Mouse (Mus musculus): ENCODE data around the gene Olfr1392. TPM values are rescaled to one million over a fixed set of nuclear protein-coding genes. Genes with fewer than 3 reads are reported as not detected.
"Not testable (repeated sequence)": the region's sequence is repeated elsewhere in the genome, so short reads cannot be mapped to it uniquely, and the experiment has no call there.

Olfr1392 gene
- polyA plus RNA-seq, 1 experiment from 2014 or later = not detected

- H3K36me3 ChIP-seq = peaks cover 4% of the 10 kb centered on the region; the same call in 1 of the 2 replicates
- DNase-seq = no peak
- no peak overlapping the region for H3K9ac ChIP-seq
- ATAC-seq (ENCODE audit: low read depth) = no peak
- H3K4me3 ChIP-seq (replicated peaks) = no peak overlapping the region
- H3K27ac ChIP-seq = no peak overlapping the region
- peaks cover 6% of the 10 kb centered on the region; the same call in 1 of the 2 replicates for H3K4me1 ChIP-seq (replicated peaks)
- 76% methylated on average over 9 of the region's 9 CpGs for whole genome bisulfite sequencing (ENCODE audit: insufficient replicate concordance)
- no peaks in the 10 kb centered on the region for H3K9me3 ChIP-seq (replicated peaks)
- H3K4me2 ChIP-seq = no peak overlapping the region
- H3K27me3 ChIP-seq = no peaks in the 10 kb centered on the region
These were observed 15.3 kb upstream of the Olfr1392 start for GRCm38 (mm10) chr11:49269761-49270160.

DNA sequence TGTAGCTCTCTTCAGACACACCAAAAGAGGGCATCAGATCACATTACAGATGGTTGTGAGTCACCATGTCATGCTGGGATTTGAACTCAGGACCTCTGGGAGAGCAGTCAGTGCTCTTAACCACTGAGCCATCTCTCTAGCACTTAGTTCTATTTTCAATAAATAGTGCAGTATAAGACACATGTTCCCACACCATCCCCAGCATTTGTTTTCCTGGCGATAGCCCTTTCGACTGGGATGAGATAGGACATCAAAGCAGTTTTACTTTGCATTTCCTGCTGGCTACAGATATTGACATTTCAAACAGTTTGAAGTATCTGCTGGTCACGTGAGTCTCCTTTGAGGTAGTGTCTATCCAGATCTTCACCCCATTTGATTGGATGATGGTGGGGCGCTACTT is 14.7 kb upstream of the Olfr1392 start:
- H3K4me3 ChIP-seq (replicated peaks) = no peak overlapping the region
- DNase-seq (no peak), ATAC-seq (ENCODE audit: low read depth) (no peak)
- H3K9ac ChIP-seq = no peak overlapping the region
- H3K9me3 ChIP-seq (replicated peaks) = no peaks in the 10 kb centered on the region
- H3K27ac ChIP-seq = no peak overlapping the region
- H3K27me3 ChIP-seq = no peaks in the 10 kb centered on the region
- 67% methylated on average over 4 of the region's 4 CpGs for WGBS (ENCODE audit: insufficient replicate concordance)
- peaks cover 6% of the 10 kb centered on the region; the same call in 1 of the 2 replicates for H3K4me1 ChIP-seq (replicated peaks)
- H3K36me3 ChIP-seq = no peaks in the 10 kb centered on the region
- H3K4me2 ChIP-seq = no peak overlapping the region

DNA sequence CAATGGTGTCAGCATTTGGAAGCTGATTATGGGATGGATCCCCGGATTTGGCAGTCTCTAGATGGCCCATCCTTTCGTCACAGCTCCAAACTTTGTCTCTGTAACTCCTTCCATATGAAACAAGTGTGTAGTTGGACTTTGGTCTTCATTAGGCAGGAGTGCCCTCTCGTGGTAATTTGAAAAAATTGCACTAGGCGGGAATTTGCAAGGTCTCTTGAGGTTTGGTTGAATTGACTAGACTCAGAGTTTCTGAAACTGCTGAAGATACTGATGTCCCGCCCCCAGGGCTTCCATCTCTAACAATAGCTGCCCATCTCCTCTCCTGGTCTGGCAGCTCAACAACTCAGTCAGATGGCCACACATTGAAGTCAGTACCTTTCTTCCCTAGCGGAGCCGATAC is 13.7 kb upstream of the Olfr1392 start:
- H3K27me3 ChIP-seq = no peaks in the 10 kb centered on the region
- WGBS (ENCODE audit: insufficient replicate concordance) = 30% methylated on average over 7 of the region's 7 CpGs
- H3K4me3 ChIP-seq (replicated peaks) = no peak overlapping the region
- H3K27ac ChIP-seq = no peak overlapping the region
- ATAC-seq (ENCODE audit: low read depth) = no peak
- DNase-seq = peak; percentile 18
- 0 out of 2 replicates have a peak, but pooled peaks cover under 1% of the 10 kb centered on the region for H3K4me1 ChIP-seq (replicated peaks)
- no peaks in the 10 kb centered on the region for H3K36me3 ChIP-seq
- H3K9me3 ChIP-seq (replicated peaks) = no peaks in the 10 kb centered on the region
- no peak overlapping the region for H3K4me2 ChIP-seq
- no peak overlapping the region for H3K9ac ChIP-seq

- ATAC-seq (ENCODE audit: low read depth) = no peak
- whole genome bisulfite sequencing (ENCODE audit: insufficient replicate concordance) = 67% methylated on average over 11 of the region's 11 CpGs
- Histone ChIP-seq H3K27ac (no peak overlapping the region), H3K36me3 (no peaks in the 10 kb centered on the region), H3K4me3 (replicated peaks) (no peak overlapping the region), H3K27me3 (no peaks in the 10 kb centered on the region), H3K4me1 (replicated peaks) (no peaks in the 10 kb centered on the region), H3K4me2 (no peak overlapping the region), H3K9me3 (replicated peaks) (no peaks in the 10 kb centered on the region), H3K9ac (no peak overlapping the region)
- DNase-seq = no peak
These were observed 11.1 kb upstream of the Olfr1392 start for GRCm38 (mm10) chr11:49273834-49274519.

DNA sequence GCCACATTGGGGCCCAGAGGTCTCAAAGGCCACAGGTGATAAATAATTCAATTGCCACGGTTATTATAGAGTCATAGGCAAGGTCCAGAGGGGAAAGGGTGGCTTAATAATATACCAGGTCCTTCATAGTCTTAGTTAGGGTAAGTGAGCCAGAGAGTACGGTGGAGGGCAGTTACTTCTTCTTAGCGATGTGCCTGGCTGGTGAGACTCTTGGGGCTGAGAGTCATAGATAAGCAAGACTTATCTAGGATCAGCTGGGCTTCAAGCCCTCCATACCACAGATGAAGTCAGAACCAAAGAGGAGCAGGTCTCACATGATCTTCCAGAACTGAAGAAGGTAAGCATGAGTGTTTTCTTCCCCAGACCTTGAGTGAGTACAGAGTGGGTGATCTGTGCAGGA is 6.9 kb upstream of the Olfr1392 start, which contains the start of gene Olfr1393:
Gene Olfr1393 (plus strand): TSS at position 83 of the 400 bp plus-strand sequence.
- ATAC-seq (ENCODE audit: low read depth) = no peak
- H3K27me3 ChIP-seq = no peaks in the 10 kb centered on the region
- no peaks in the 10 kb centered on the region for H3K4me1 ChIP-seq (replicated peaks)
- H3K4me2 ChIP-seq = no peak within 1 kb of the TSS
- no peak within 1 kb of the TSS for H3K27ac ChIP-seq
- H3K36me3 ChIP-seq = no peaks in the 10 kb centered on the region
- H3K4me3 ChIP-seq (replicated peaks) = no peak within 1 kb of the TSS
- no peaks in the 10 kb centered on the region for H3K9me3 ChIP-seq (replicated peaks)
- WGBS (ENCODE audit: insufficient replicate concordance) = 20% methylated on average over 3 of the region's 3 CpGs
- no peak for DNase-seq
- no peak within 1 kb of the TSS for H3K9ac ChIP-seq

DNA sequence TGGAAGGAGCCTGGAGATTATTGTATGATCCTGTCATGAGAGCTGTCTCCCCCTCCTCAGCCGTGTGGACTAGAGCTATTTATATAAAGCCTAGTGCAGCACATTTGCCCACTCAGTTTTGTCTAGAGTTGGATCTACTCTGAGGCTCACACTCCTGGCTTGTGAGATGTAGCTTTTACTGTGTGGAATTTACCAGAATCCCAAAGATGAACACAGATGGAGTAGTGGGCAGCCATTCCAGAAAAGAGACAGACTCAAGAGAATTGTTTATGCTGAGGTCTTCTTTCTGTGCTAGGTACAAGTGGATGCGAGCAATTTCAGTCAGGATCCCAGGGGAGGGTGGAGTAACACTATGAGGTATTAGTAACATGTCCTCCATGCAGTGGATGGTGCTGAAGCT is 2.2 kb downstream of the Olfr1392 start:
- Histone ChIP-seq H3K27ac (no peak overlapping the region), H3K4me3 (replicated peaks) (no peak overlapping the region), H3K9ac (no peak overlapping the region), H3K4me2 (no peak overlapping the region), H3K36me3 (no peaks in the 10 kb centered on the region), H3K9me3 (replicated peaks) (no peaks in the 10 kb centered on the region), H3K4me1 (replicated peaks) (no peaks in the 10 kb centered on the region), H3K27me3 (no peaks in the 10 kb centered on the region)
- DNase-seq (no peak), ATAC-seq (ENCODE audit: low read depth) (no peak)
- WGBS (ENCODE audit: insufficient replicate concordance) = 60% methylated on average over 2 of the region's 2 CpGs

- Histone ChIP-seq H3K9me3 (replicated peaks) (no peaks in the 10 kb centered on the region), H3K27ac (no peak overlapping the region), H3K9ac (no peak overlapping the region), H3K4me3 (replicated peaks) (no peak overlapping the region), H3K4me1 (replicated peaks) (no peaks in the 10 kb centered on the region), H3K36me3 (no peaks in the 10 kb centered on the region), H3K4me2 (no peak overlapping the region), H3K27me3 (no peaks in the 10 kb centered on the region)
- no peak for DNase-seq
- WGBS (ENCODE audit: insufficient replicate concordance) = 54% methylated on average over 3 of the region's 3 CpGs
- no peak for ATAC-seq (ENCODE audit: low read depth)
These were observed 7.7 kb downstream of the Olfr1392 start for GRCm38 (mm10) chr11:49292777-49293176.

- Histone ChIP-seq H3K36me3 (no peaks in the 10 kb centered on the region), H3K4me1 (replicated peaks) (no peaks in the 10 kb centered on the region), H3K4me3 (replicated peaks) (no peak within 1 kb of the TSS), H3K27me3 (no peaks in the 10 kb centered on the region), H3K27ac (no peak within 1 kb of the TSS), H3K9me3 (replicated peaks) (no peaks in the 10 kb centered on the region), H3K4me2 (no peak within 1 kb of the TSS), H3K9ac (no peak within 1 kb of the TSS)
- no peak for DNase-seq
- no peak for ATAC-seq (ENCODE audit: low read depth)
These were observed 19.4 kb downstream of the Olfr1392 start, which contains the start of gene Olfr10 for GRCm38 (mm10) chr11:49304441-49304840. Olfr10 (plus strand) TSS chr11:49304741.

- H3K4me3 ChIP-seq (replicated peaks); H3K4me1 ChIP-seq (replicated peaks); DNase-seq; H3K9ac ChIP-seq; H3K27me3 ChIP-seq; H3K27ac ChIP-seq; H3K9me3 ChIP-seq (replicated peaks); ATAC-seq (ENCODE audit: low read depth); H3K4me2 ChIP-seq; H3K36me3 ChIP-seq: not testable (repeated sequence)
- WGBS (ENCODE audit: insufficient replicate concordance) = 43% methylated on average over 5 of the region's 5 CpGs
These were observed 23.5 kb downstream of the Olfr1392 start for GRCm38 (mm10) chr11:49308547-49308946.

DNA sequence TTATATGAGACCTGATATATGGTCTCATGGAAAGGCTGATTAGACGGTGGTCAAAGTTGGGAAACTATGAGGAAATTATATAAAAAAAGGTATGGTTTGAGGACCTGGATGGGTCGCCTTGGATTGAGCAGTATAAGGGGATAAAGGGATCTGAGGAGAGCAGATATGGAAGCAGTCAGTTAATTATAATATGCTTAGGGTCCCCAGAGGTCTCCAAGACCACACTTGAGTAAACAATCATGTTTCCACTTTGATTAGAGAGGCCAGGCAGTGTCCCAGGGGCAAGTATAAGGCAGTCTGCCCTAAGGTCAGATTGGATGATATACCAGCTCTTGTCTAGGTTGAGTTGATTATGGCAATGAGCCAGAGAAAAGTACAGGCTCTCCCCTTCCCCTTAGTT is 37.4 kb downstream of the Olfr1392 start, which contains the start of gene Olfr1391:
Gene Olfr1391 (plus strand): TSS at position 301 of the 400 bp plus-strand sequence.
- no peak for DNase-seq
- H3K27me3 ChIP-seq = no peaks in the 10 kb centered on the region
- no peak within 1 kb of the TSS for H3K4me2 ChIP-seq
- 50% methylated on average over 2 of the region's 2 CpGs for WGBS (ENCODE audit: insufficient replicate concordance)
- H3K36me3 ChIP-seq = no peaks in the 10 kb centered on the region
- no peak within 1 kb of the TSS for H3K9ac ChIP-seq
- ATAC-seq (ENCODE audit: low read depth) = no peak
- no peaks in the 10 kb centered on the region for H3K4me1 ChIP-seq (replicated peaks)
- no peaks in the 10 kb centered on the region for H3K9me3 ChIP-seq (replicated peaks)
- H3K27ac ChIP-seq = no peak within 1 kb of the TSS
- no peak within 1 kb of the TSS for H3K4me3 ChIP-seq (replicated peaks)

GRCm38 (mm10) chr11:49326726-49327125 is 41.6 kb downstream of the Olfr1392 start:
- Histone ChIP-seq H3K36me3 (no peaks in the 10 kb centered on the region), H3K9ac (no peak overlapping the region), H3K27ac (no peak overlapping the region), H3K4me3 (replicated peaks) (no peak overlapping the region), H3K4me1 (replicated peaks) (no peaks in the 10 kb centered on the region), H3K27me3 (no peaks in the 10 kb centered on the region), H3K4me2 (no peak overlapping the region), H3K9me3 (replicated peaks) (no peaks in the 10 kb centered on the region)
- WGBS (ENCODE audit: insufficient replicate concordance) = 56% methylated on average over 3 of the region's 3 CpGs
- DNase-seq = no peak
- ATAC-seq (ENCODE audit: low read depth) = no peak

GRCm38 (mm10) chr11:49329686-49330085 is 44.6 kb downstream of the Olfr1392 start:
- H3K27me3 ChIP-seq = no peaks in the 10 kb centered on the region
- H3K9me3 ChIP-seq (replicated peaks) = no peaks in the 10 kb centered on the region
- no peaks in the 10 kb centered on the region for H3K36me3 ChIP-seq
- no peak overlapping the region for H3K4me2 ChIP-seq
- no peak overlapping the region for H3K27ac ChIP-seq
- DNase-seq = no peak
- 62% methylated on average over 1 of the region's 1 CpGs for WGBS (ENCODE audit: insufficient replicate concordance)
- H3K9ac ChIP-seq = no peak overlapping the region
- H3K4me1 ChIP-seq (replicated peaks) = no peaks in the 10 kb centered on the region
- no peak overlapping the region for H3K4me3 ChIP-seq (replicated peaks)
- ATAC-seq (ENCODE audit: low read depth) = no peak
